ENCODE assay signal across 22 mouse cellular contexts in genomic region chr12:27844958-27845357, GRCm38 (mm10).
"Had no signal": no experiment of that assay in that cellular context is flagged by ENCODE, and none has a peak within 500 bp of the region (broad histone marks: within the 10 kb centered on the region; RNA-seq: fewer than 3 reads in every experiment).

No protein-coding gene starts in this region.

- ATAC-seq: liver, postnatal 0 days; lung, postnatal 0 days; midbrain, embryonic 15.5 days had no signal

- H3K27me3 ChIP-seq: limb, embryonic 12.5 days; limb, embryonic 15.5 days; midbrain, embryonic 12.5 days; midbrain, embryonic 15.5 days; neural tube, embryonic 13.5 days; stomach, embryonic 15.5 days had no signal

- H3K27ac ChIP-seq: kidney, postnatal 0 days; layer of hippocampus, adult 2 months; limb, embryonic 12.5 days; limb, embryonic 15.5 days; liver, embryonic 14.5 days; macrophage; midbrain, embryonic 12.5 days; midbrain, embryonic 15.5 days; neural tube, embryonic 13.5 days; stomach, embryonic 15.5 days had no signal

- H3K9me3 ChIP-seq: limb, embryonic 12.5 days; limb, embryonic 15.5 days; midbrain, embryonic 12.5 days; midbrain, embryonic 15.5 days; neural tube, embryonic 13.5 days; stomach, embryonic 15.5 days had no signal

- H3K4me2 ChIP-seq: limb, embryonic 12.5 days; limb, embryonic 15.5 days; liver, embryonic 11.5 days; lung, embryonic 14.5 days; midbrain, embryonic 12.5 days; midbrain, embryonic 15.5 days; neural tube, embryonic 13.5 days; stomach, embryonic 15.5 days had no signal

- H3K9ac ChIP-seq: limb, embryonic 12.5 days; limb, embryonic 15.5 days; liver, embryonic 14.5 days; liver, postnatal 0 days; lung, embryonic 14.5 days; midbrain, embryonic 12.5 days; midbrain, embryonic 15.5 days; neural tube, embryonic 13.5 days; stomach, embryonic 15.5 days had no signal

- H3K4me3 ChIP-seq: layer of hippocampus, adult 2 months; limb, embryonic 12.5 days; limb, embryonic 15.5 days; midbrain, embryonic 12.5 days; midbrain, embryonic 15.5 days; neural tube, embryonic 13.5 days; stomach, embryonic 15.5 days had no signal

- H3K4me1 ChIP-seq: limb, embryonic 12.5 days; limb, embryonic 15.5 days; midbrain, embryonic 12.5 days; midbrain, embryonic 15.5 days; neural tube, embryonic 13.5 days; stomach, embryonic 15.5 days had no signal

- DNase-seq: kidney, postnatal 25 days; layer of hippocampus, adult 9-11 months; liver, postnatal 0 days; lung, embryonic 14.5 days; retina, postnatal 1 day; right cerebral cortex, postnatal 25 days; spleen, adult 18-20 months; thymus, adult 18-20 months; thymus, postnatal 14 days; thymus, postnatal 4 days had no signal

- H3K36me3 ChIP-seq: limb, embryonic 12.5 days; limb, embryonic 15.5 days; midbrain, embryonic 12.5 days; midbrain, embryonic 15.5 days; neural tube, embryonic 13.5 days; stomach, embryonic 15.5 days had no signal
